Mouse (Mus musculus) lung, embryonic 14.5 days (tissue): Measurements from ENCODE around the gene Creb5. TPM values are rescaled to one million over a fixed set of nuclear protein-coding genes. Genes with fewer than 3 reads are reported as not detected.

Experiments used
- ATAC-seq: fragments of 200-750 bp; cut with Nextera tagmentation; 2 replicates; pipeline ENCODE4 v1.8.0; 2017; ENCODE audit warnings: mild to moderate bottlenecking, moderate TSS enrichment, moderate library complexity; ENCODE audit not compliant: insufficient read depth
- DNase-seq: peaks from one replicate; pipeline ENCODE4 v3.0.0-alpha.2; 2015
- H3K27ac ChIP-seq: fragments of 300-500 bp; sonication (generic); 2 replicates; pipeline ENCODE4 v1.5.1; 2014; ENCODE audit warnings: low read depth, mild to moderate bottlenecking, moderate library complexity
- H3K27me3 ChIP-seq: fragments of 300-500 bp; sonication (generic); 2 replicates; pipeline ENCODE4 v1.6.1; 2014; ENCODE audit warnings: low read length, control low read depth; ENCODE audit not compliant: insufficient read depth
- H3K36me3 ChIP-seq: fragments of 300-500 bp; sonication (generic); 2 replicates; pipeline ENCODE4 v1.6.1; 2014; ENCODE audit warnings: control low read depth; ENCODE audit not compliant: insufficient read depth
- H3K4me1 ChIP-seq: fragments of 300-500 bp; sonication (generic); 2 replicates; pipeline ENCODE4 v1.6.1; 2014; ENCODE audit warnings: antibody characterized with exemption, control low read depth; ENCODE audit not compliant: insufficient read depth
- H3K4me2 ChIP-seq: fragments of 300-500 bp; sonication (generic); 2 replicates; pipeline ENCODE4 v1.6.1; 2014; ENCODE audit warnings: mild to moderate bottlenecking
- H3K4me3 ChIP-seq: fragments of 300-500 bp; sonication (generic); 2 replicates; pipeline ENCODE4 v1.5.1; 2014; ENCODE audit warnings: low read depth, low read length
- H3K9ac ChIP-seq: fragments of 300-500 bp; sonication (generic); 2 replicates; pipeline ENCODE4 v1.6.1; 2014
- H3K9me3 ChIP-seq: fragments of 300-500 bp; sonication (generic); 2 replicates; pipeline ENCODE4 v1.6.1; 2016; ENCODE audit warnings: low read depth, low read length, control low read depth
- CTCF ChIP-seq: IDR thresholded peaks from 2 replicates; pipeline ENCODE4 v1.5.1; 2016; ENCODE audit warnings: antibody characterized with exemption, low read depth
- WGBS: fragments of 180-500 bp; shearing (Covaris S2); extraction: QIAGEN DNeasy Blood & Tissue Kit; methylation state at CpG from one replicate; pipeline ENCODE4 v1.1.7; 2014; 5-methylcytosine and 5-hydroxymethylcytosine counted together
- polyA plus RNA-seq: library from polyadenylated mRNA; unstranded; fragments of >200 nt; fragmentation: Nextera tagmentation; extraction: Ambion mirVana; gene quantifications from 2 replicates; pipeline ENCODE4 v1.2.1, GENCODE M21; 2014

Gene Creb5
- polyA plus RNA-seq, 1 experiment from 2014 or later: 6.4 TPM

DNA sequence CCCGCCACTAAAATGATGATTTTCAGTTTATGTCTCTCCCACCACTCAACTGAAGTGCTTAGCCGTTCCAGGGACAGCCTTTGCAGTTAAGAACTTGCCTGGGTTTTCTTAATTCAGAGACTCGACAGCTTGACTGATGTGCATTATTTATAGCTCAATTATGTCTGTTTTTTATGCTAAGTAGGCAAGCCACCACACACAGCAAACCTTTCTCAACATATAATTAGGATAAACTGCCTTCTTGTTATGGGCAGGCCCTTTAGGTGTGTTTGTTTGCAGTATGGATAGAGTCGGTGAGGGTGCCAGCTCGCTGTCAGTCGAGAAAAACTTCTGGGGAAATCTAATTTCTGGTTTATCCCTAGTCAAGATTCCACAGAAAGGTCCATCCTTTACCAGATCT is 409.4 kb downstream of the Creb5 start:
- no peak overlapping the region for H3K9ac ChIP-seq
- no peaks in the 10 kb centered on the region for H3K36me3 ChIP-seq
- no peak overlapping the region for H3K27ac ChIP-seq
- no peaks in the 10 kb centered on the region for H3K27me3 ChIP-seq
- 64% methylated on average over 6 of the region's 6 CpGs for WGBS
- no peak overlapping the region for H3K4me2 ChIP-seq
- H3K4me3 ChIP-seq: no peak overlapping the region
- no peak for ATAC-seq
- H3K9me3 ChIP-seq: no peaks in the 10 kb centered on the region
- TF ChIP-seq CTCF: no peak
- H3K4me1 ChIP-seq: peaks cover 3% of the 10 kb centered on the region; the same call in 1 of the 2 replicates
- no peak for DNase-seq

DNA sequence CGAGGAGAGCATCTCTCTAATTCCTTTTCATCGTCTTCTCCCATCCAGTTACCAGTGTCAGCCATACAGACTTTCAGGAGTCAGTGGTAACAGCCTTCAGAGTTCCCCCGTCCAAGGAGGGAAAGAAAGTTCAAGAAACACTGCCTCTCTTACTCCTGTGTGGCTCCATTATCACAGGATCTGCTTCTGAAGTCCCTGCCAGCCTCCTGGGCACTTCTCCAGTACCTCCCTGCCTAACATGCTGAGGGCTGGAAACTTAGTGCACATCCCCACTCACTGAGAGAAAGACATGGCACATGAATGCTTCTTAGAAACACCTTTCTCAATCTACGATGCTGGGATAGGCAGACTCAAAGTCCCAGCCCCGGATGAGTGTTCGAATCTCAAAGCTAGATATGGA is 409.9 kb downstream of the Creb5 start:
- WGBS: 78% methylated on average over 6 of the region's 6 CpGs
- no peak overlapping the region for H3K4me2 ChIP-seq
- TF ChIP-seq CTCF: no peak

DNA sequence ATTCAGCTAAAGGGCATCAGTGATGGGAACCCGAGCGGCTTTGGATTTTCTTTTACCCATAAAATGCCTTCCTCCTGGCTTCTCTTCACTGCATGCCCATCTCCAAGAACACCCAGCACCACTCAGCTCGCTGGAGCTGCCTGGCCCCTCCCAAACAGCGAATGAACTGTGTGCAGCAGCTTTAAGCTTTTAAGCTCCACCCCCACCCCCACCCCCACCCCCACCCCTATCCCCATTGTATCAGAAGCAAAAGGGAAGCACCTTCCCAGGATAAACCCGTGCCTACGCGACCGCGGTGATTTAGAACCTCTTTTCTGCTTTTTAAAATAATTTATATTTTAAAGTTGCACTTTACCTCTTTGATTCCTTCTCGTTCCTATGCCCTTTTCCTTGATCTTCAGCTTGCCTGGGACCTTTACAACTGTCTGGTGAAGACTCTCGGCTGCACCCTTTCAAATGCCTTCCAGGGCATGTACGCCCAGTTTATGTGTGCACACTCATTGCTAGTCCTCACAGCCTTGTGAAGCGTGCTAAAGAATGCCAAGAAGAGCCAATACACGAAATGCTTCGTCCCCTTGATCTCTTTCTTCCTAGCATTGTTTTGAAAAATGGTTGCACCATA is 411.2 kb downstream of the Creb5 start:
- H3K36me3 ChIP-seq: no peaks in the 10 kb centered on the region
- H3K27me3 ChIP-seq: no peaks in the 10 kb centered on the region
- no peaks in the 10 kb centered on the region for H3K9me3 ChIP-seq
- H3K4me2 ChIP-seq: peak overlapping the region; percentile 45
- 13% methylated on average over 15 of the region's 15 CpGs for WGBS
- H3K27ac ChIP-seq: no peak overlapping the region
- TF ChIP-seq CTCF: no peak
- peaks cover 3% of the 10 kb centered on the region; the same call in 1 of the 2 replicates for H3K4me1 ChIP-seq
- no peak overlapping the region for H3K4me3 ChIP-seq
- ATAC-seq (peak; percentile 47; the same call in 1 of the 2 replicates), DNase-seq (peak; percentile 53)
- H3K9ac ChIP-seq: no peak overlapping the region

More for the DNA sequence above, 409.9 kb downstream of the Creb5 start:
- ATAC-seq (no peak), DNase-seq (no peak)
- Histone ChIP-seq H3K9me3 (no peaks in the 10 kb centered on the region), H3K9ac (no peak overlapping the region), H3K27ac (no peak overlapping the region), H3K36me3 (no peaks in the 10 kb centered on the region), H3K4me3 (no peak overlapping the region), H3K27me3 (no peaks in the 10 kb centered on the region), H3K4me1 (peaks cover 3% of the 10 kb centered on the region; the same call in 1 of the 2 replicates)

DNA sequence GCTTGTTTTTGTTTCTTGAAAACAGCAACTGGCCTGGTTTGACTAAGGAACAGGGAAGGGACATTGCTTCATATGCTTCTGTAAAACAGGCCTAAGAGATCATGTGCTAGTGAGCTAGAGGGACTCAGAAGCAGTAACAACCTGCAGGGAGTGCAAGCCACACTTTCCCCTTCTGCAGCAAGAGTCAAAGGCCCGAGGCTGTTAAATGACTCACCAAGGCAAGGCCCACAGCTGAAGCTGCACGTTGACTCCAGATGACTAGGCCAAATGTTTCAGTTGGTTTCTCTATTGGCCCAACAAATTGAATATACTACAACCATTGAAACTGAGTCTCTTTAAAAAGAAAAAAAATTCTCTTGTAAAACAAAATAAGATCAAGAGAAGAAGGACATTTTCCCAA is 417.4 kb downstream of the Creb5 start:
- TF ChIP-seq CTCF: no peak
- H3K36me3 ChIP-seq: no peaks in the 10 kb centered on the region
- no peak overlapping the region for H3K4me3 ChIP-seq
- H3K4me2 ChIP-seq: no peak overlapping the region
- no peak overlapping the region for H3K9ac ChIP-seq
- H3K9me3 ChIP-seq: no peaks in the 10 kb centered on the region
- no peaks in the 10 kb centered on the region for H3K27me3 ChIP-seq
- H3K4me1 ChIP-seq: no peaks in the 10 kb centered on the region
- no peak for DNase-seq
- 34% methylated on average over 2 of the region's 2 CpGs for WGBS
- no peak for ATAC-seq
- H3K27ac ChIP-seq: no peak overlapping the region

DNA sequence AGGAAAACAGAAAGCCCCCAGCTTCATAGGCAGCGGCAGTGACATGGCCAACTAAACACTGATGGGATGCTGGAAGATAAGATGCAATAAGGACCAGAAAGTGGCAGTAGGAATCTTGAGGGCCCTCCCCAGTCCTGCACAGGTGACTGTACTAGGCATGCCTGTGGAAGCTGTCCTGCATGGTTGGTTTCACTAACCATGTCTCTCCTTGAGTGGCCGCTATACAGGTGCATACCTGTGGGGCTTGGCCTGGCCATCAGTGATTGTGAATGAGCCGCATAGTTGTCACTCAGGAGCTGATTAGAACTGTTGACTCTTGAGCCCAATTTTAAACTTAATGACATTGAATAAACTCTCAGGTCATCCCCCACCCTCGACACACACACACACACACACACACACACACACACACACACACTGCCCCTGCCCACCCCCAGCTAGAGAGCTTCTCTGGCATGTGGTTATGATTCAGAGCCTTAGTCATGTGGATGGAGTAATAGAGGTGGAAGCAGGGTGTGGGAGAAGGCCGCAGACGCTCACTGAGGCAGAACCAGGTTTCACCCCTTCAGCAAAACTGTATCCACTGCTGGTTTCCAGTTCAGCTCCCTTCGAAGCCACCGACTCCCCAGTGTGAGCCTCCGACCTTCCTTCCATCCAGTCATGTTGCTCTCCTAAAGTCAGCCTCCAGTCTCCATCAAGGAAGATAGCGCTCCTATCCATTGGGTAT is 419.7 kb downstream of the Creb5 start:
- DNase-seq (no peak), ATAC-seq (peak; percentile 69)
- Histone ChIP-seq H3K9ac (no peak overlapping the region), H3K27me3 (no peaks in the 10 kb centered on the region), H3K27ac (no peak overlapping the region), H3K9me3 (no peaks in the 10 kb centered on the region), H3K4me3 (no peak overlapping the region), H3K36me3 (no peaks in the 10 kb centered on the region), H3K4me1 (0 out of 2 replicates have a peak, but pooled peaks cover 3% of the 10 kb centered on the region), H3K4me2 (no peak overlapping the region)
- WGBS: 70% methylated on average over 10 of the region's 10 CpGs
- no peak for TF ChIP-seq CTCF

DNA sequence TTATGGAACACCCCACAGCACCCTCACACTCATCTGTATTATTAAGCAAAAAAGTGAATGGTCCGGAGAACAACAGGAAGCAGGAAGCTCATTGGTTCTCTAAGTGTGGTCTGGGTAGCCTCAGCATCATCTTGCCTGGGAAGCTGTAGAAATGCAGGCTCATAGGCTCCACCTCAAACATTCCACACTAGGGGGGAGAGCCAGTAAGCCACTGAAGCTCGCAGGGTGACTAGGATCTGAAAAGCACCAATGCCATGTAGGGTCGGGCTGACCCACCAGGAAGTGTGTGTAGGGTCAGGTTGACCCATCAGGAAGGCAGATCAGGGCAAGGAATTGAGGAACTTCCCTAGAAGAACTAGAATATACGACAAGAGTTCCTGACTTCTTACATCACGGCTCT is 420.7 kb downstream of the Creb5 start:
- DNase-seq (peak; percentile 31), ATAC-seq (no peak)
- Histone ChIP-seq H3K4me2 (no peak overlapping the region), H3K36me3 (no peaks in the 10 kb centered on the region), H3K4me3 (no peak overlapping the region), H3K9ac (no peak overlapping the region), H3K27me3 (no peaks in the 10 kb centered on the region), H3K9me3 (no peaks in the 10 kb centered on the region), H3K27ac (no peak overlapping the region), H3K4me1 (0 out of 2 replicates have a peak, but pooled peaks cover 3% of the 10 kb centered on the region)
- no peak for TF ChIP-seq CTCF
- 54% methylated on average over 5 of the region's 5 CpGs for WGBS

DNA sequence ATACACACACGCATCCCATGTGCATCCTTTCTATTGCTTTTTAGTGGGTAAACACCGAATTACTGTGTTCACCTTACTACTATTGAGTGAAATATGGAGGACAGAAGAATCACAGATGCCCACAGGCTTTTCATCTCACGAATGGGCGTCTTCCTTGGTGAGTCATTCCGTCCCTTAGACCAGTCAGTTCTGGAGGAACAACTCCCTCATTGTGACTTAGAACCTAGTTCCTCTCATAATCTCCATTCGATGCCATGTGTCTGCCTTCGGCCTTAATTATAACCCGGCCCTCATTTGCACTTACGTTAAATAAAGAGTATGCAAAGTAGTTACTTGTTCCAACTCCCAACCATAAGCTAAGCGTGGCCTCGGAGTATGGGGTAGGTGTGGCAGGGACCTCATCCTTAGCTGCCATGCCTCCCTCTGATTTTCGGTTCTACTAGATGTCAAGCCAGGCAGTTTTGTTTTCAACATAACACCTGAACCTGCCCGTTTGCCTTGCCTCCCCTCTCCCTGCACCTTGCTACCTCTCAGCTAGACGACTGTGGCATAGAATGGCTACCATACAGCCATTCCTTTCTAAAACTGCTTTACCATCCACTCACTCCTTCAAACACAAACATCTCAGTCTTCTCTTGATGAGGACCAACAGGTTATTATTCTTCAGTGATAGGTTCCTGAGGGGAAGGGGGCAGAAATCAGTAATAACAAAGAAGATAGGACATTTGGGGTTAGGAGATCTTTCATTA is 422.8 kb downstream of the Creb5 start:
- H3K9ac ChIP-seq: no peak overlapping the region
- no peak for TF ChIP-seq CTCF
- H3K36me3 ChIP-seq: no peaks in the 10 kb centered on the region
- 88% methylated on average over 14 of the region's 14 CpGs for WGBS
- H3K4me3 ChIP-seq: no peak overlapping the region
- peaks cover 5% of the 10 kb centered on the region; the same call in 1 of the 2 replicates for H3K4me1 ChIP-seq
- H3K9me3 ChIP-seq: no peaks in the 10 kb centered on the region
- H3K4me2 ChIP-seq: no peak overlapping the region
- ATAC-seq (no peak), DNase-seq (no peak)
- no peaks in the 10 kb centered on the region for H3K27me3 ChIP-seq
- no peak overlapping the region for H3K27ac ChIP-seq
